8 mouse cellular contexts compared by ENCODE assay signal in the genomic region with DNA sequence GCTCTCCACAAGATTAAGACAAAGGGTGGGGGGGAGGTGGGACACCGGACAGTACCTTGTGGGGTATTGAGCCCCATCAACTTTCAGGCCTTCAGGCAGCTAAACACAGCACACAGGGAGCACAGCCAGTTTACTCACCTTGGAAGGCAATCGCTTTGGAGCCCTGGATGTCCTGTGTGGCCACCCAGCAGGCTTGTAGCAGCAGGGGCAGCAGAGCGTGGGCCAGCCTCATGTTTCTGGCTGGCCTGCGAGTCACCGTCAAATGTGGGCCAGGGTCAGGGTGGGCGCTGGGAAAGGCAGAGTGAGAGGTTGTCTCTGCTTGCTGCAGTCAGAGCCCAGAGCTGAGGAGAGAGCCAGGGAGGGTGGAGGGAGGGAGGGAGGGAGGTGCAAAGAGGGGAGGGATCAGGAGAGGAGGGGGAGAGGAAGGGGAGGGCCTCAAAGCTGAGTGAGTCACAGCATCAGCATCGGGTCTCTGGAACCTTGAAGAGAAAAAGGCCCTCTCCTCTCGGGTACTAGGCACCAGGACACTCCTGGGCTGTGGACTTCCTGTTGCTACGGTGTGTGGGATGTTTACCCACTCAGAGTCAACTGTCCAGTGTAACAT. TPM values are rescaled to one million over a fixed set of nuclear protein-coding genes. Genes with fewer than 3 reads are reported as not detected.
DNase-seq lines count a peak whose midpoint lies in the region; ATAC-seq lines count a peak whose summit lies in the region.

A gene (minus strand): TSS at position 487 of the 604 bp plus-strand sequence.

- H3K4me1 ChIP-seq in hindbrain, embryonic 16.5 days (ENCODE audit: control insufficient read depth, insufficient read depth, low read depth, low read length) = no peaks in the 10 kb centered on the region
- peaks cover 10% of the 10 kb centered on the region for H3K4me1 ChIP-seq in neural tube, embryonic 13.5 days (replicated peaks)

- H3K27me3 ChIP-seq in hindbrain, embryonic 16.5 days (replicated peaks; ENCODE audit: control insufficient read depth, insufficient read depth, low read length) = no peaks in the 10 kb centered on the region
- H3K27me3 ChIP-seq in neural tube, embryonic 13.5 days = no peaks in the 10 kb centered on the region

- no peak within 1 kb of the TSS; the same call in 1 of the 2 replicates for H3K9ac ChIP-seq in hindbrain, embryonic 16.5 days (ENCODE audit: low read depth, low read length)
- peak within 1 kb of the TSS; percentile 55 for H3K9ac ChIP-seq in neural tube, embryonic 13.5 days

- no peak within 1 kb of the TSS for H3K27ac ChIP-seq in hindbrain, embryonic 16.5 days (ENCODE audit: low read depth, low read length)
- H3K27ac ChIP-seq in neural tube, embryonic 13.5 days (replicated peaks) = no peak within 1 kb of the TSS

- DNase-seq in cerebellum, postnatal 10 days = peak; percentile 29 to 34
- no peak for DNase-seq in cerebellum, postnatal 14 days
- DNase-seq in adrenal gland, adult 8-10 months = no peak
- no peak for DNase-seq in gastrocnemius, postnatal 10 days
- peak; percentile 43 for DNase-seq in liver
- no peak for DNase-seq in testis, postnatal 14 days (ENCODE audit: low spot score)

- H3K36me3 ChIP-seq in hindbrain, embryonic 16.5 days (ENCODE audit: control insufficient read depth, insufficient read depth, low read length) = no peaks in the 10 kb centered on the region
- H3K36me3 ChIP-seq in neural tube, embryonic 13.5 days = no peaks in the 10 kb centered on the region

- no peaks in the 10 kb centered on the region for H3K9me3 ChIP-seq in hindbrain, embryonic 16.5 days (ENCODE audit: control insufficient read depth, low read length)
- no peaks in the 10 kb centered on the region for H3K9me3 ChIP-seq in neural tube, embryonic 13.5 days

- no peak for ATAC-seq in hindbrain, embryonic 16.5 days
- ATAC-seq in neural tube, embryonic 13.5 days (ENCODE audit: low read depth) = no peak

- H3K4me3 ChIP-seq in hindbrain, embryonic 16.5 days (ENCODE audit: low read length) = no peak within 1 kb of the TSS
- peak within 1 kb of the TSS; percentile 22 for H3K4me3 ChIP-seq in neural tube, embryonic 13.5 days

- WGBS in hindbrain, embryonic 16.5 days = 31% methylated on average over 9 of the region's 9 CpGs
- 41% methylated on average over 9 of the region's 9 CpGs for WGBS in neural tube, embryonic 13.5 days

- no peak within 1 kb of the TSS; the same call in 1 of the 2 replicates for H3K4me2 ChIP-seq in hindbrain, embryonic 16.5 days (ENCODE audit: low read length)
- H3K4me2 ChIP-seq in neural tube, embryonic 13.5 days = peak within 1 kb of the TSS; percentile 30

RNA-seq across cellular contexts. Expression of the gene that starts here (rescaled TPM):
- total RNA-seq in adrenal gland, adult 8-10 months (2022) = 100 to 1,000 TPM; 163 to 254 (median 213) TPM
- 100 to 1,000 TPM; 336 to 400 TPM for total RNA-seq in gastrocnemius, postnatal 10 days (2021)
- polyA plus RNA-seq in hindbrain, embryonic 16.5 days (2015; fragmentation: Nextera tagmentation; extraction: Ambion mirVana) = 26.5 and 43.1 TPM in 2 replicates
- 28.1 and 36.0 TPM in 2 replicates for polyA plus RNA-seq in neural tube, embryonic 13.5 days (2015; fragmentation: Nextera tagmentation; extraction: Ambion mirVana)

Comparison
In these comparisons a context has a peak if more than half of its experiments do, and no peak if none do; other contexts are left out.
1. DNase-seq: peak in cerebellum, postnatal 10 days (2 of 2) and liver (single experiment); none in cerebellum, postnatal 14 days (0 of 2), adrenal gland, adult 8-10 months (single experiment), gastrocnemius, postnatal 10 days (single experiment) and testis, postnatal 14 days (single experiment).